Mouse (Mus musculus): ENCODE measurements around the gene Yars.

Gene Yars

GRCm38 (mm10) chr4:129226441-129226963 is 36.9 kb downstream of the Yars start:
- no peak for DNase-seq (ENCODE audit: extremely low read depth, low read depth, low spot score)

DNA sequence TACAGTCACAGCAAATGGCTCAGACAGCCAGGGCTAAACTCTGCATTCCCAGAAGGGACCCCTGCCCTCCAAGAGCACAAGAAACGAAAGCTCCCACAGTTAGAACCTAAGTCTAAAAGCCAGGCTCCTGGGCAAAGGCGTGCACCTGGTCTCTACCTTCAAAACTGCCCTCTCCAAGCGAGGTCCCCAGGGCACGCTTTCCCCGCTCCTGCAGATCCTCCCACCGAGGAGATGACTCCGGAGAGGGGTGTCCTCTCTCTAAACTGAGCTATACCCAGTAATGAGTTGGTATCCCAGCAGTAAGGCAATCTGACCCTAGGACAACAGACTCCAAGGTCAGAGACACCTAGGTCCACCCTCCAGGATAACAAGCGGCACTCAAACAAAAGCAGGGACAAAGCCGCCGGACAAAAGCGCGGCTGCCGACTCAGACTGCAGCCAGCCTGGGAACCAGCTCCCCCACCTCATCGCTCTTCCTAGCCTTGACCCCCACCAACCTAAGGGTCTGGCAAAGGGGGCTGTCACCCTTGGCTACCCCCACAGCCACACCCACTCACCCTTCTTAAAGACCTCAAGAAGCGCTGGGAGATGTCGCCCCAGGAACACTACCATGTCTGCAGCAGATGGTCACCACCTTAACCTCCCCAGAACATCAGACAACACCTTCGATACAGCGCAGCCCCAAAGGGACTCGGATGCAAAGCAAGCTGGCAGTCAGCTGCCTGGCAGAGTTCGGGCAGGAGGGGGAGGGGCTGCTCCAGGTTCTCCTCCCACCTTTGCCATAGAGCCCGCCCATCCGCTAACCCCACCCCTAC is 37.8 kb downstream of the Yars start:
- no peak for DNase-seq (ENCODE audit: extremely low read depth, low read depth, low spot score)

DNA sequence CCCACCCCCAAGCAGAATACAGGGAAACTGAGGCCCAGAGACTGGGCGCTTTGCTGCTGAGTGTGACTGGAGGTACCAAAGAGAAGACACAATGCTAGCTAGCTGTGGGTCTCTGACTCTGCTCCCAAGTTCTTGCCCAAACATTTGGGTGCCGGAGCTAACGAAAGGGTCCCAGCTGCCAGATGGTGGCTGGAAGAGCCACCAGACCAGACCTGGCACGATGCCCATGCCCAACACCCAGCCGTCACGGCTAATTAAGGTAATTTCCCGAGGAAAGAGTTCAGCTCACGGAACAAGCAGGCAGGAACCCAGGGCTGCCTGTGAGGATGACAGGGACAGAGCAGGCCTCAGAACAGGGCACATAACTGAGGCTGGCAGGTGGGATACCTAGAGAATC is 38.4 kb downstream of the Yars start:
- DNase-seq (ENCODE audit: extremely low read depth, low read depth, low spot score): no peak

DNA sequence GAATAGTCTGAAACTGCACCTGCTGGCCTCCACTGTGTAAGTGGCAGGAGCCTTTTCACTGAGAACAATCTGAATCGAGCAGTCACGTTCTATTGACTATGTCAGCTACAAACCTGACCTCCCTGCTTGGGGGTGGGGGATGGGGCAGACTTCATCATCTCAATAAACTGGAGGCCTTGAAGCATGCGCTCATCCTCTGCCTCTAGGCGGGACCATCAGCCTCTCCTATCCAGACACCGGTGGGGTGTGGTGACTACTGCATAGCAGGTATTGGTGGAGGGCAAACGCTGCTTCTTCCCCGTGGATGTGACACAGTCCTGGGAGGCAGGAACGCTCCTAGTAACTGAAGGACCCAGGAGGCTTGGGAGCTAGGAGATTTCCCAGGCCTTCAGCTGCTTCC is 41.4 kb downstream of the Yars start:
- no peak for DNase-seq (ENCODE audit: extremely low read depth, low read depth, low spot score)

- no peak for DNase-seq (ENCODE audit: extremely low read depth, low read depth, low spot score)
These were observed 42.3 kb downstream of the Yars start for GRCm38 (mm10) chr4:129231594-129232450.

GRCm38 (mm10) chr4:129232561-129233360 is 43.2 kb downstream of the Yars start:
- no peak for DNase-seq (ENCODE audit: extremely low read depth, low read depth, low spot score)

DNA sequence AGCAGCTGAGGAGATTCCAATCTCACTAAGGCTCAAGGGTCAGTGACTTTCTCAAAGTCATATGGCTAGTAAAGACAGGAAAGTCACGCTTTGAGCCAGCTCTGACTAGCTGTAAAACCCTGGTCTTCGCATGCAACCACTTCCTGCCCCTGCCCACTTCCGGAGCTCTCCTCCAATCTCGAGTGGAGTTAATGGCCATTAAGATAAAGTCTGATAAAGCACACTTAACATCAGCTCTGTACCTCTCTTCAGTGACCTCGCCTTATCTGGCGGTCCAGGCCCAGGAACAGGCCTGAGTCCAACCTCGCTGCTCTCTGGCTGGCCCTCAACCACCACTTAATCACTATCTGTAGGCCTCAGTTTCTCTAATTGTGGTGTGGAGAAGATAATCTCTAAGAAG is 44.9 kb downstream of the Yars start:
- DNase-seq (ENCODE audit: extremely low read depth, low read depth, low spot score): no peak

GRCm38 (mm10) chr4:129235147-129235546 is 45.6 kb downstream of the Yars start:
- DNase-seq (ENCODE audit: extremely low read depth, low read depth, low spot score): no peak

DNA sequence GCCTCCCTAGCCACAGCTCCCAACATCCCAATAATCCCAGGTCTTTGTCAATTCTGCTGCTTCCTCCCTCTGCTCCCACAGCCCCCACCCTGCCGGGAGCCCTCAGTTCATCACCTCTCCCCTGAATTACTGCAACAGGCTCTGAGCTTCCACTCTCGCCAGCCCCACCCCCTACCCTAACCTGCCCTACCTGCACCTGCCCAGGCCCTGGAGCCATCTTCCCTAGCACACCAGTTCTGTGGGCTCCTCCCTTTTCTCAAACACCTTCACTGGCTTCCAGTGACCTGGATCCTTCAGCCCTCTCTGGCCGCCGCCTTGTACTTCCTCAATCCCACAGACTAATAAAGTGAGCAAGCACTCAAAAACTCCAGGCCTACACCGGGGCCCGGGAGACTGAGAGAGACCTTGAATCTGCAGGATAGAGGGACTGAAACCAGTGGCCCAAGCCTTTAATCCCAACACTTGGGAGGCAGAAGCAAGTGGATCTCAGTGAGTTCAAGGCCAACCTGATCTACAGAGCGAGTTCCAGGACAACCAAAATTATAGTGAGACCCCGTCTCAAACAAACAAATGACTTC is 46.8 kb downstream of the Yars start:
- DNase-seq (ENCODE audit: extremely low read depth, low read depth, low spot score): peak; percentile 83

DNA sequence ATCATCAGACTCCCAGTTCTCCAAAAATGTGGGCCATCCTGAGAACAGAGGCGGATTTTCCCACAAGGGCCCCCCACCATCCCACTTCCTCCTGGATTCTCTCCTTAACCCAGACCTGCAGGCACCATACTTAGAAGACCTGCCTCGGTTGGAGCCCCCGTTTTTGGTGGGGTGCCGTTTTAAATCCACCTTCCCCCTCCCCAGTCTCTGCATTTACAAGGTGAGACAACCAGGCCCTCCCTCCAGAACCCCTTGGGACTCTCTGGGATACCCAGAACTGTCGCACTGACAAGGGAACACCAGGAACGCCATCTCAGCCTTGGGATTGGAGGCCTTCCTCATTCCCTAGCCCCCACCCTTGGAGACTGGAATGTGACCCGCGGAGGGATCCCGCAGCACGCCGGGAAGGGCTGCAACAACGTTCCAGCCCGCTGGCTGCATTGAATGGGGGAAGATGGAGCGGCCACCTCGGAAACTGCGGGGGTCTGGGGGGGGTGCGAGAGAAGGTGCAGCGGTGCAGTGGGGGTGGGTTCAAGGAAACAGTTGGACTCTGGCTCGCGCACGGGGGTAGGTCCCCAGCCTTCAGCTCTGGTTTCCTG is 48.4 kb downstream of the Yars start:
- DNase-seq (ENCODE audit: extremely low read depth, low read depth, low spot score): no peak

- DNase-seq (ENCODE audit: extremely low read depth, low read depth, low spot score): peak; percentile 80
These were observed 49.0 kb downstream of the Yars start for GRCm38 (mm10) chr4:129238579-129239016.

DNA sequence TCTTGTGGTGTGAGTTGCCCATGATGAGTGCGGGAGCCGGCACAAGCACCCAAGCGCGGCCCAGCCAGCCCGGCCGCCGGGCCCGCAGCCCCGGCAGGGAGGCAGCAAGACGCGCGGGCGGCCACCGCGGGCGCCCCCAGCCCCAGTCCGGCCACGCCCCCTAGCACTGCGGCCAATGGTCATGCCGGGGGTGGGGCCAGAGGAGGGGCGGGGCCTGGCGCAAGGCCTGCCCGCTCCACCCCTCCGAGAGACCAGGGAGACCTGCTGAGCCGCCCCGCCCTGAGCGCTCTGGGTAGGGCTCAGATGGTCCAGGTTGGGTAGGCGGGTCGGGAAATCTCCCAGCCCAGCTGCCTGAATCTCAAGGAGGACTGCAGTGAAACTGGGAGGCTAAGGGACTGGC is 49.5 kb downstream of the Yars start:
- DNase-seq (ENCODE audit: extremely low read depth, low read depth, low spot score): no peak

DNA sequence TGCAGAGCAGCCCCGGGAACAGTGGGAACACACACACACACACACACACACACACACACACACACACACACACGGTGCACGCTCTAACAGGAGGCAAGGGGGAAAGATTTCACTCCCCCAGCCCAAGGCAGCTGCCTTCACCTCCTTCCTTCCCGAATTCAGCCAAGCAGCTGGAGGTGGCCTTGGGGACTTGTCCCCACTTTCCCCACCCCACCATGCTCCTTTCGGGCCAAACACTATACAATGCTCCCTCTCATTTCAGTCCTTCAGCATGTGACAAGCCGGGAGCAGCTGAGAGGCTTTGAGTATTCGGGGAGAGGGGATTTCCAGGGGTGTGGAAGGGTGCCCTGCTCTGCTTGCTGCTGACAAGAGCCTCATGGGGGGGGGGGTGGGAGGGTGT is 52.3 kb downstream of the Yars start:
- no peak for DNase-seq (ENCODE audit: extremely low read depth, low read depth, low spot score)

- DNase-seq (ENCODE audit: extremely low read depth, low read depth, low spot score): no peak
These were observed 52.8 kb downstream of the Yars start for GRCm38 (mm10) chr4:129242327-129242726.

DNA sequence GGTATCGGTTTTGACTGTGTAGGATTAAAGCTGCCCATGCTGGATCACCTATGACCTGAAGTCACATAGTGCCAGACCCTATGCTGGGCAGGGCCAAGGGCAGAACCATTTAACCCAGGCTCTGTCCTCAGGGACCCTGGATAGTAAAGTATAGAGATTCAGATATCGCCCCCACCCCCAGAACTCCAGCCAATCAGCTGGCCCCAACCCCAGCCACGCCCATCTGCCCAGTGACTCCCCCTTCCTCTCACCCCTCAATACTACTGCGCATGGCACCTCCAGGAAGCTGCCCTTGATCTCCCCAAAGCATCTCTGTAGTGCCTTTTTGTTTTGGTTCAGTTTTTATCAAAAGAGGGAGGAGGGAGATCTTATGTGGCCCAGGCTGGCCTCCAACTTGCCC is 53.2 kb downstream of the Yars start:
- DNase-seq (ENCODE audit: extremely low read depth, low read depth, low spot score): no peak

DNA sequence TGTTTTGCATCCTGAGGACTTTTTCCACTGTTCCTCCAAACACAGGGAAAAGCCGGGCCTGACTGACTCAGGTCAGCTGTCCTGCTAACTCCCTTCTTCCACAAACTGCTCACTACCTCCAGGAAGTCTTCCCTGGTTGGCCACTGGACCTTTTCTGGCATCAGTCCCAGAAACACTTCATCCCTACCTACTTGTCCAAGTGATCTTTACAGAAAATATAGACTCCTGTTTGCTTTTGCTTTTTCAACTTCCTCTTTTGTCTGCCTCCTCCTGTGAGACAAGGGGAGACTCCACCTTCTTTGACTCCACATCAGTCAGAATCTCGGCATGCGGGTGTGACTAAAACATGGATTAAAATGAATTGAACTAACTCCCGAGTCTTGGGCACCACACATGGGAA is 55.2 kb downstream of the Yars start:
- no peak for DNase-seq (ENCODE audit: extremely low read depth, low read depth, low spot score)

DNA sequence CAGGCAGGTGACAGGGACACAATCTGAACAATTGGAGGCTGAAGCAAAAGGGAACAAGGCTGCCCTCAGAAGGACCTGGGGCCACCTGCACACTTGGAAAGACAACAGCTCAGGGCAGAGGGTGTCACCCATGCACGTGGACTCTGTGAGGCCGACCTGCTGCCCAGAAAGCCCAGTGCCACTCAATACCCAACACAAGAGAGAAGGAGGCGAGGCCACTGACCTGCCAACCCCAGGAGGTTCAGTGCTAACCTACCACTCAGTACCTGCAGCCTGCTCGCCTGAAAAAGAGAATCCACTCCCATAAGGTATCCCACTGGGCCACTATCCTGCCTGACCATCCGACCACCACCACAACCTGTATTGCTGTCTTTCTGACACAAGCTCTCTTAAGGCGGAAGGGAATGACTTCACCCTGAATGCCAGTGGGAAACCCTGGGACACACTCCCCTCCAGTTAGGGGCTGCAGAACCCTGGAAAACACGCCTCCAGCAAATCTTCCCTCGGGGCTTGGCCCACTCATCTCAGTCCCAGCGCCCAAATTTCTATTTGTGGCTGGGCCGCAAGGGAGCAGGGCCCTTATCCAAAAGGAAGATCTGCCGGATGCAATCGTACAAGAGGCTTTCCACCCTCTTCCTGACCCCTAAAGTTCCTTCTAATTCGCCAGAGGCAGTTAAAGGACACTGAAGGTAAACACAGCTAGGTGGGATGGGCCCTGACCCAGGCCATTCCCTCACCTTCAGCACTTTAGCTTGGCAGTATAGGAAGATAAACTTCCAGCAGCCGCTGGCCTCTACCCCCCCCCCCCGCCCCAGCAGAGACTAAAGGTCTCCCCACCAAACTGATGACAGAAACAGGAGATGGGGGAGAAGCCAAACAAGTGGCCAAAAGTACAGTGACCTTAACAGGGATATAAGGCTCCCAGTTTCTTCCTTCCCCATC is 57.1 kb downstream of the Yars start:
- DNase-seq (ENCODE audit: extremely low read depth, low read depth, low spot score): no peak

GRCm38 (mm10) chr4:129247381-129248242 is 58.1 kb downstream of the Yars start:
- no peak for DNase-seq (ENCODE audit: extremely low read depth, low read depth, low spot score)

Measured in fat pad, adult 2 months (tissue).